Mouse (Mus musculus) liver, embryonic 15.5 days (tissue): ENCODE measurements around the gene Aqp5. TPM values are rescaled to one million over a fixed set of nuclear protein-coding genes. Genes with fewer than 3 reads are reported as not detected.

Source experiments
- ATAC-seq: fragments of 200-750 bp; cut with Nextera tagmentation; 2 replicates; pipeline ENCODE4 v1.8.0; 2017; ENCODE audit warnings: moderate number of reproducible peaks, mild to moderate bottlenecking, moderate library complexity; ENCODE audit not compliant: insufficient read depth
- H3K27ac ChIP-seq: fragments of 300-500 bp; sonication (generic); replicated peaks from 2 replicates; pipeline ENCODE4 v1.5.1; 2015; ENCODE audit warnings: mild to moderate bottlenecking, inconsistent platforms
- H3K27me3 ChIP-seq: fragments of 300-500 bp; sonication (generic); 2 replicates; pipeline ENCODE4 v1.6.1; 2015; ENCODE audit warnings: mild to moderate bottlenecking, inconsistent platforms
- H3K36me3 ChIP-seq: fragments of 300-500 bp; sonication (generic); replicated peaks from 2 replicates; pipeline ENCODE4 v1.6.1; 2015; ENCODE audit warnings: moderate library complexity, mild to moderate bottlenecking, inconsistent platforms
- H3K4me1 ChIP-seq: fragments of 300-500 bp; sonication (generic); replicated peaks from 2 replicates; pipeline ENCODE4 v1.6.1; 2015; ENCODE audit warnings: inconsistent platforms
- H3K4me2 ChIP-seq: fragments of 300-500 bp; sonication (generic); 2 replicates; pipeline ENCODE4 v1.6.1; 2015; ENCODE audit warnings: moderate library complexity, mild to moderate bottlenecking, inconsistent platforms
- H3K4me3 ChIP-seq: fragments of 300-500 bp; sonication (generic); replicated peaks from 2 replicates; pipeline ENCODE4 v1.5.1; 2015; ENCODE audit warnings: mild to moderate bottlenecking, inconsistent platforms
- H3K9ac ChIP-seq: fragments of 300-500 bp; sonication (generic); 2 replicates; pipeline ENCODE4 v1.6.1; 2015; ENCODE audit warnings: moderate library complexity, mild to moderate bottlenecking, inconsistent platforms
- H3K9me3 ChIP-seq: fragments of 300-500 bp; sonication (generic); replicated peaks from 2 replicates; pipeline ENCODE4 v1.6.1; 2016; ENCODE audit warnings: inconsistent platforms
- WGBS: fragments of 180-500 bp; shearing (Covaris S2); methylation state at CpG from one replicate; pipeline ENCODE4 v1.1.7; 2015; ENCODE audit warnings: mixed read lengths; ENCODE audit not compliant: insufficient replicate concordance; 5-methylcytosine and 5-hydroxymethylcytosine counted together
- polyA plus RNA-seq: library from polyadenylated mRNA; unstranded; fragments of >200 nt; fragmentation: Nextera tagmentation; extraction: Ambion mirVana; gene quantifications from 2 replicates; pipeline ENCODE4 v1.2.1, GENCODE M21; 2015

Aqp5 gene
- polyA plus RNA-seq, 1 experiment from 2014 or later = 0.06 TPM

GRCm38 (mm10) chr15:99578802-99579485 lies 11.6 kb upstream of the Aqp5 start, which contains the start of gene Aqp2:
Aqp2 (plus strand) TSS chr15:99579055.
- H3K27ac ChIP-seq = no peak within 1 kb of the TSS
- peaks cover 68% of the 10 kb centered on the region for H3K27me3 ChIP-seq
- H3K4me2 ChIP-seq = no peak within 1 kb of the TSS
- peaks cover 5% of the 10 kb centered on the region; the same call in 1 of the 2 replicates for H3K4me1 ChIP-seq
- no peak within 1 kb of the TSS for H3K9ac ChIP-seq
- ATAC-seq = no peak; the same call in 1 of the 2 replicates
- no peak within 1 kb of the TSS for H3K4me3 ChIP-seq
- H3K36me3 ChIP-seq = no peaks in the 10 kb centered on the region
- no peaks in the 10 kb centered on the region for H3K9me3 ChIP-seq
- WGBS = 66% methylated on average over 24 of the region's 26 CpGs

DNA sequence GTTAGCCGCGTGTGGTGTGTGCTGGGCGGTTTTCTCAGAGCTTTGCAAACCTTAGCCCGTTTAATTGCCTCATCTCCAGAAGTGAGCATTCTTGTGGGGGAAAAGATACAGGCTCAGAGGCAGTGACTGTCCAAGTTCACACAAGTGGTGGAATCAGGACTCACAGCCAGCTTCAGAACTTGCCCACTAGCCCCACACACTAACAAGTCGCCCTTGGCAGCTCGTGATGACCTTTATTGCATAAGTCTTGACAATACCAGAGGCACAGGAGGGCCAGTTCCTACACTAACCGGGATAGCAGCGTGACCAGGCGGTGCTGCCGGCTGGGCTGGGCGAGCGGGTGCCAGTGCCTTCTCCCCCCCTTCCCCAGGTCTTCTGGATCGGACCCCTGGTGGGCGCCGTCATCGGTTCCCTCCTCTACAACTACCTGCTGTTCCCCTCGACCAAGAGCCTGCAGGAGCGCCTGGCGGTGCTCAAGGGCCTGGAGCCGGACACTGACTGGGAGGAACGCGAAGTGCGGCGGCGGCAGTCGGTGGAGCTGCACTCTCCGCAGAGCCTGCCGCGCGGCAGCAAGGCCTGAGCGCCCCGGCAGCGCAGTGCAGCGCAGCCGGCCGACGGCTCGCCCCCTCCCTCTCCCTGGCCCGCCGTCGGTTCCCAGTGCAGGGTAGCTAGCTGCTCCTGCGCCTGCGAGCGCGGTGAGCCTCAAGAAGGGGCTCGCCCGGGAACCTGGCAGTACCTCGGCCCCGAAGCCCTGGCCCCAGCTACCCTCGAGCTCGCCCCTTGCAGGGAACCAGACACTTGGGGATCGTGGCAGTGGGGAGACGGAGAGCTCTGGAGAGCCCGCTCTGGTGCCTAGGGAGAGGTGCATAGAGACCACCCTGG lies 6.9 kb upstream of the Aqp5 start:
- no peak for ATAC-seq
- Histone ChIP-seq H3K4me1 (peaks cover 17% of the 10 kb centered on the region; the same call in 1 of the 2 replicates), H3K4me3 (peak overlapping the region; percentile 24), H3K27ac (no peak overlapping the region), H3K36me3 (no peaks in the 10 kb centered on the region), H3K4me2 (peak overlapping the region; percentile 41), H3K9me3 (no peaks in the 10 kb centered on the region), H3K9ac (no peak overlapping the region), H3K27me3 (peaks cover 99% of the 10 kb centered on the region)
- 3% methylated on average over 54 of the region's 54 CpGs for WGBS

GRCm38 (mm10) chr15:99584407-99585202 lies 6.0 kb upstream of the Aqp5 start:
- WGBS = 2% methylated on average over 24 of the region's 24 CpGs
- Histone ChIP-seq H3K9ac (no peak overlapping the region), H3K27me3 (peaks cover 99% of the 10 kb centered on the region), H3K4me1 (peaks cover 17% of the 10 kb centered on the region; the same call in 1 of the 2 replicates), H3K36me3 (no peaks in the 10 kb centered on the region), H3K4me3 (no peak overlapping the region), H3K9me3 (no peaks in the 10 kb centered on the region), H3K27ac (no peak overlapping the region), H3K4me2 (peak overlapping the region; percentile 41)
- ATAC-seq = no peak

GRCm38 (mm10) chr15:99585741-99586140 lies 4.8 kb upstream of the Aqp5 start:
- peaks cover 21% of the 10 kb centered on the region; the same call in 1 of the 2 replicates for H3K4me1 ChIP-seq
- no peak overlapping the region for H3K27ac ChIP-seq
- H3K27me3 ChIP-seq = peaks cover 100% of the 10 kb centered on the region
- no peak overlapping the region for H3K4me3 ChIP-seq
- ATAC-seq = no peak
- H3K36me3 ChIP-seq = no peaks in the 10 kb centered on the region
- WGBS = 52% methylated on average over 6 of the region's 6 CpGs
- no peak overlapping the region for H3K9ac ChIP-seq
- no peak overlapping the region for H3K4me2 ChIP-seq
- no peaks in the 10 kb centered on the region for H3K9me3 ChIP-seq

GRCm38 (mm10) chr15:99586525-99586924 lies 4.1 kb upstream of the Aqp5 start:
- Histone ChIP-seq H3K4me1 (peaks cover 24% of the 10 kb centered on the region; the same call in 1 of the 2 replicates), H3K27me3 (peaks cover 100% of the 10 kb centered on the region), H3K9me3 (no peaks in the 10 kb centered on the region), H3K4me3 (no peak overlapping the region), H3K4me2 (no peak overlapping the region), H3K9ac (no peak overlapping the region), H3K36me3 (no peaks in the 10 kb centered on the region), H3K27ac (no peak overlapping the region)
- no peak for ATAC-seq
- 68% methylated on average over 3 of the region's 3 CpGs for WGBS

- 4% methylated on average over 9 of the region's 9 CpGs for WGBS
- no peak overlapping the region for H3K4me2 ChIP-seq
- H3K9me3 ChIP-seq = no peaks in the 10 kb centered on the region
- no peak overlapping the region for H3K9ac ChIP-seq
- ATAC-seq = no peak
- H3K27me3 ChIP-seq = peaks cover 100% of the 10 kb centered on the region
- H3K4me3 ChIP-seq = no peak overlapping the region
- no peaks in the 10 kb centered on the region for H3K36me3 ChIP-seq
- H3K27ac ChIP-seq = no peak overlapping the region
- H3K4me1 ChIP-seq = peaks cover 16% of the 10 kb centered on the region; the same call in 1 of the 2 replicates
Observed at GRCm38 (mm10) chr15:99589237-99589636, 1.3 kb upstream of the Aqp5 start.

GRCm38 (mm10) chr15:99589704-99590103 lies 878 bp upstream of the Aqp5 start:
- H3K27ac ChIP-seq = no peak overlapping the region
- 10% methylated on average over 7 of the region's 7 CpGs for WGBS

DNA sequence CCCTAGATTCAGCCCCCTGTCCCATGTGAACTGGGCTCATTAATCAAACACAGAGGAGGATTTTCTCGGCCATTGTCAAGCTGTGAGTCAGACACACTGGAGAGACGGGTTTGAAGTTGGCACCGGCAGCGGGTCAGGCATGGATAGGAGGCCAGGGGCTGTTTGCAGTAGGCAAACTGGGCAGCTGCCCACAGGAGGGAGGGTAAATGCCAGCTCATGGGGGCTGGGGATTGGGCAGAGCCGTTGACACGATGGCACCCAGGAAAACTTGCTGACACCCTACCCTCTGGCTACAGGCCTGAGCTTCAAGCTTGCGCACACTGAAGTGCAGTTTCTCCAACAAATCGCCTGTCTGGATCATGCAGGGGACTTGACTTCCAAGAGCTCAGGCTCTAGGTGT lies 1.6 kb downstream of the Aqp5 start:
- WGBS = 64% methylated on average over 8 of the region's 8 CpGs
- no peak overlapping the region for H3K4me2 ChIP-seq
- no peak overlapping the region for H3K4me3 ChIP-seq
- ATAC-seq = no peak
- no peaks in the 10 kb centered on the region for H3K36me3 ChIP-seq
- H3K4me1 ChIP-seq = 0 out of 2 replicates have a peak, but pooled peaks cover 10% of the 10 kb centered on the region
- H3K27ac ChIP-seq = no peak overlapping the region
- no peaks in the 10 kb centered on the region for H3K9me3 ChIP-seq
- H3K27me3 ChIP-seq = peaks cover 94% of the 10 kb centered on the region
- H3K9ac ChIP-seq = no peak overlapping the region

More at GRCm38 (mm10) chr15:99589704-99590103, 878 bp upstream of the Aqp5 start:
- Histone ChIP-seq H3K4me3 (no peak overlapping the region), H3K9ac (no peak overlapping the region), H3K9me3 (no peaks in the 10 kb centered on the region), H3K4me2 (no peak overlapping the region), H3K36me3 (no peaks in the 10 kb centered on the region), H3K27me3 (peaks cover 100% of the 10 kb centered on the region), H3K4me1 (0 out of 2 replicates have a peak, but pooled peaks cover 11% of the 10 kb centered on the region)
- no peak for ATAC-seq

GRCm38 (mm10) chr15:99592877-99593276 lies 2.3 kb downstream of the Aqp5 start:
- Histone ChIP-seq H3K4me3 (no peak overlapping the region), H3K4me2 (no peak overlapping the region), H3K9me3 (no peaks in the 10 kb centered on the region), H3K27me3 (peaks cover 94% of the 10 kb centered on the region), H3K36me3 (no peaks in the 10 kb centered on the region), H3K27ac (no peak overlapping the region), H3K9ac (no peak overlapping the region), H3K4me1 (0 out of 2 replicates have a peak, but pooled peaks cover 10% of the 10 kb centered on the region)
- 61% methylated on average over 5 of the region's 5 CpGs for WGBS
- ATAC-seq = no peak

DNA sequence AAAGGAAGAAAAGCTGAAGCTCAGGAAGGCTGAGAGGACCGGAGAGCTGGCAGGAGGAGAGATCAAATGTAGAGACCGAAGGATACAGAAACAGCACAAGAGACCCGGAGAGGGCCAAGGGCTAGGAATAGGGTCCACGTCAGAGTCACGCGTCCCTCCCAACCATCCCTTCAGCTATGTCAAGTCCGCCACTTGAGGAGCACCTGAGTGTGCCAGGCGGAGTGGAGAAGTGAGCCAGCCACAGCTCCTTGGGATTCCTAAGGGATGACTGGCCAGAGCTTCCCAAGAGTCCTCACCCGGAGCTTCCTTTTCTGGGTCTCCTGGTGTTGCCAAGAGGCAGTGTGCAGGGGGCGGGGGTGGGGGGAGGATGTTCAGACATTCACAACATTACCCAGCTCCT lies 4.4 kb downstream of the Aqp5 start:
- Histone ChIP-seq H3K27ac (no peak overlapping the region), H3K4me1 (0 out of 2 replicates have a peak, but pooled peaks cover 10% of the 10 kb centered on the region), H3K9me3 (no peaks in the 10 kb centered on the region), H3K9ac (no peak overlapping the region), H3K27me3 (peaks cover 94% of the 10 kb centered on the region), H3K4me3 (no peak overlapping the region), H3K4me2 (no peak overlapping the region), H3K36me3 (no peaks in the 10 kb centered on the region)
- 60% methylated on average over 10 of the region's 10 CpGs for WGBS
- no peak for ATAC-seq
